Mouse (Mus musculus) CH12.LX (cell line): ENCODE measurements around the gene Tpp2.

Experiments
- BHLHE40 ChIP-seq: IDR thresholded peaks from 2 replicates; pipeline ENCODE4 v1.6.1; 2011; ENCODE audit warnings: mild to moderate bottlenecking, low read depth, low read length, improper control_type of control experiment
- CTCF ChIP-seq, 2 experiments: IDR thresholded peaks in 1 of 2; conservative IDR thresholded peaks in 1 of 2; 2 replicates each; pipeline ENCODE4 v1.5.1; 2011 to 2012; ENCODE audit warnings: low read depth in 2 of 2, low read length in 2 of 2, improper control_type of control experiment in 1 of 2, inconsistent platforms in 1 of 2, mild to moderate bottlenecking in 1 of 2, moderate library complexity in 1 of 2
- HCFC1 ChIP-seq: IDR thresholded peaks from 2 replicates; pipeline ENCODE4 v1.6.1; 2012; ENCODE audit warnings: low read depth, mild to moderate bottlenecking, inconsistent platforms, low read length, improper control_type of control experiment
- MAX ChIP-seq: IDR thresholded peaks from 2 replicates; pipeline ENCODE4 v1.6.1; 2011; ENCODE audit warnings: low read length, improper control_type of control experiment
- MYC ChIP-seq: IDR thresholded peaks from 2 replicates; pipeline ENCODE4 v1.6.1; 2011; ENCODE audit warnings: low read depth, mild to moderate bottlenecking, improper control_type of control experiment, low read length
- SIN3A ChIP-seq: IDR thresholded peaks from 2 replicates; pipeline ENCODE4 v1.6.1; 2012; ENCODE audit warnings: low read length, improper control_type of control experiment, inconsistent platforms
- TCF12 ChIP-seq: IDR thresholded peaks from 2 replicates; pipeline ENCODE4 v1.6.1; 2014; ENCODE audit warnings: low read depth, mild to moderate bottlenecking, inconsistent platforms, low read length, improper control_type of control experiment
- ZNF384 ChIP-seq: IDR thresholded peaks from 2 replicates; pipeline ENCODE4 v1.6.1; 2012; ENCODE audit warnings: low read depth, low read length, improper control_type of control experiment, inconsistent platforms

- TF ChIP-seq MYC, result no peak
- no peak for TF ChIP-seq SIN3A
- no peak for TF ChIP-seq BHLHE40
- no peak for TF ChIP-seq CTCF (conservative IDR thresholded peaks at IDR 0.05 in 1 of 2, IDR thresholded peaks at IDR 0.05 in 1 of 2; ENCODE audit: low read depth in 2 of 2, low read length in 2 of 2)
- TF ChIP-seq TCF12, result no peak
- no peak for TF ChIP-seq ZNF384
- TF ChIP-seq MAX, result no peak
- TF ChIP-seq HCFC1, result no peak
Observed at GRCm38 (mm10) chr1:43971089-43971488, 37.6 kb downstream of the Tpp2 start.
